Mouse (Mus musculus) C2C12 (cell line): Measurements from ENCODE around the gene Lrp4. TPM values are rescaled to one million over a fixed set of nuclear protein-coding genes. Genes with fewer than 3 reads are reported as not detected.

Experiments used
- H3K27me3 ChIP-seq: one replicate; pipeline ENCODE4 v1.6.1; 2011; ENCODE audit not compliant: control insufficient read depth, insufficient read depth, insufficient read length
- H3K36me3 ChIP-seq: one replicate; pipeline ENCODE4 v1.6.1; 2011; ENCODE audit not compliant: control insufficient read depth, insufficient read depth
- H3K4me3 ChIP-seq: one replicate; pipeline ENCODE4 v1.5.1; 2011; ENCODE audit warnings: mild to moderate bottlenecking, control low read depth; ENCODE audit not compliant: poor library complexity, insufficient read depth, severe bottlenecking
- H3K79me2 ChIP-seq: one replicate; pipeline ENCODE4 v1.6.1; 2011; ENCODE audit not compliant: control insufficient read depth, insufficient read depth
- H3K79me3 ChIP-seq: one replicate; pipeline ENCODE4 v1.6.1; 2011; ENCODE audit warnings: low read depth, control low read depth
- H3ac ChIP-seq: one replicate; pipeline ENCODE3; 2011; ENCODE audit warnings: low read depth; ENCODE audit not compliant: control insufficient read depth, insufficient read length
- CEBPB ChIP-seq: IDR thresholded peaks from one replicate; pipeline ENCODE4 v1.6.1; 2011; ENCODE audit warnings: low read depth, mild to moderate bottlenecking, control low read depth, moderate library complexity
- CTCF ChIP-seq: IDR thresholded peaks from one replicate; pipeline ENCODE4 v1.5.1; 2011; ENCODE audit not compliant: control insufficient read depth, insufficient read depth, insufficient read length
- FOSL1 ChIP-seq: IDR thresholded peaks from one replicate; pipeline ENCODE4 v1.8.0; 2011; ENCODE audit warnings: mild to moderate bottlenecking, low read length; ENCODE audit not compliant: poor library complexity, insufficient read depth, severe bottlenecking
- MAX ChIP-seq: IDR thresholded peaks from one replicate; pipeline ENCODE4 v1.6.1; 2011; ENCODE audit warnings: mild to moderate bottlenecking, control low read depth
- MYOD1 ChIP-seq: IDR thresholded peaks from one replicate; pipeline ENCODE4 v1.6.1; 2011; ENCODE audit warnings: low read depth; ENCODE audit not compliant: control insufficient read depth, insufficient read length
- MYOG ChIP-seq: IDR thresholded peaks from one replicate; pipeline ENCODE4 v1.6.1; 2011; ENCODE audit not compliant: control insufficient read depth, insufficient read length; ENCODE audit errors: extremely low read depth
- USF1 ChIP-seq: IDR thresholded peaks from one replicate; pipeline ENCODE4 v1.6.1; 2011; ENCODE audit warnings: low read depth, mild to moderate bottlenecking, control low read depth, moderate library complexity
- polyA plus RNA-seq: library from polyadenylated mRNA; unstranded; fragments of >200 nt; fragmentation: generic; extraction: Trizol; gene quantifications from one replicate; pipeline ENCODE4 v1.2.1, GENCODE M21; 2012; ENCODE audit warnings: missing spikeins

The Lrp4 gene
- polyA plus RNA-seq, 1 experiment: 5.6 TPM

DNA sequence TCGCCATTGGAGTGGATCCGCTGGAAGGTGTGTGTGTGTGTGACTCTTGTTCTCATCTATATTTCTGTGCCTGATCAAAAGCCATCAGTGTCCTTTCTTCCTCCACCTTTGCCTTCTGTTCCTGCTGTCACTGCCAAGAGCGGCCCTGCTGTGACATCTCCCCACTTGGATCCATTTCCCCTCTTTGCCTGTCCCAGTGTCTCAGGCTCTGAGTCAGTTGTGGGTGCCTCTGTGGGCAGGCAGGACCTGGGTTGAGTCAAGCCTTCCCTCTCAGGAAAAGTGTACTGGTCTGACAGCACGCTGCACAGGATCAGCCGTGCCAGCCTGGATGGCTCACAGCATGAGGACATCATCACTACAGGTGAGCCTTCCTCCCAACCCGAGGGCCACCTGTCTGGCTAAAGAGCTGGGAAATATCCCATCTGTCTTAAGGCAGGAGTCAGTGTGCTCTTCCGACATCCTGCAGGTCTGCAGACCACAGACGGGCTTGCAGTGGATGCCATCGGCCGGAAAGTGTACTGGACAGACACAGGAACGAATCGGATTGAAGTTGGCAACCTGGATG lies 34.8 kb downstream of the Lrp4 start:
- no peaks in the 10 kb centered on the region for H3K27me3 ChIP-seq
- H3K4me3 ChIP-seq: no peak overlapping the region
- H3K79me2 ChIP-seq: no peaks in the 10 kb centered on the region
- TF ChIP-seq MYOD1 (no peak), CTCF (no peak), USF1 (no peak), MYOG (no peak), MAX (no peak), CEBPB (no peak), FOSL1 (no peak)
- H3K79me3 ChIP-seq: no peaks in the 10 kb centered on the region
- no peaks in the 10 kb centered on the region for H3K36me3 ChIP-seq
- H3ac ChIP-seq: no peak overlapping the region

GRCm38 (mm10) chr2:91493981-91494380 lies 36.7 kb downstream of the Lrp4 start:
- Histone ChIP-seq H3K79me3 (no peaks in the 10 kb centered on the region), H3K4me3 (no peak overlapping the region), H3K27me3 (no peaks in the 10 kb centered on the region), H3K79me2 (no peaks in the 10 kb centered on the region), H3K36me3 (no peaks in the 10 kb centered on the region), H3ac (no peak overlapping the region)
- TF ChIP-seq FOSL1 (no peak), MYOD1 (no peak), CTCF (no peak), MYOG (no peak), CEBPB (no peak), USF1 (no peak), MAX (no peak)

GRCm38 (mm10) chr2:91498093-91498719 lies 40.9 kb downstream of the Lrp4 start:
- no peaks in the 10 kb centered on the region for H3K79me3 ChIP-seq
- no peaks in the 10 kb centered on the region for H3K36me3 ChIP-seq
- no peak overlapping the region for H3ac ChIP-seq
- TF ChIP-seq MYOD1 (no peak), USF1 (no peak), MYOG (no peak), FOSL1 (no peak), MAX (no peak), CEBPB (no peak), CTCF (no peak)
- H3K27me3 ChIP-seq: no peaks in the 10 kb centered on the region
- no peak overlapping the region for H3K4me3 ChIP-seq
- no peaks in the 10 kb centered on the region for H3K79me2 ChIP-seq

DNA sequence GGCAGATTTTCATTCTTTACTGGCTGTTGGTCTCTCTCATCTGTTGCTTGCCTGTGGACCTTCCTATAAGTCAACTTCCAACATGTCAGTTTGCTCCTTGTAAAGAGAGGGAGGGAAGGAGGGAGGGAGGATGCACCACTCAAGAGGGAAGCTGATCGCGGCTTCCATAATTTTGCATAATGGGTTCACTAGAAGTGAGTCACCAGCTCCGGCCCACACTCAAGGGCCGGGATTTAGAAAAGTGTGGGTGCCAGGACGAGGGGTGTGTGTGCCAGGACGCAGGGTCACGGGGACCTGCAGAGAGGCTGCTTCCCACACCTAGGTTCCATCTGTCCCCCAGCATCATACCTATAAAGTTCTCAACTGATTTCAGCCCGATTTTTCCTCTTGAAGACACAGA lies 50.8 kb downstream of the Lrp4 start:
- TF ChIP-seq FOSL1 (no peak), USF1 (no peak), CEBPB (no peak), MAX (no peak), MYOG (no peak), MYOD1 (no peak), CTCF (no peak)
- Histone ChIP-seq H3ac (no peak overlapping the region), H3K79me3 (no peaks in the 10 kb centered on the region), H3K36me3 (no peaks in the 10 kb centered on the region), H3K4me3 (no peak overlapping the region), H3K27me3 (no peaks in the 10 kb centered on the region), H3K79me2 (no peaks in the 10 kb centered on the region)

DNA sequence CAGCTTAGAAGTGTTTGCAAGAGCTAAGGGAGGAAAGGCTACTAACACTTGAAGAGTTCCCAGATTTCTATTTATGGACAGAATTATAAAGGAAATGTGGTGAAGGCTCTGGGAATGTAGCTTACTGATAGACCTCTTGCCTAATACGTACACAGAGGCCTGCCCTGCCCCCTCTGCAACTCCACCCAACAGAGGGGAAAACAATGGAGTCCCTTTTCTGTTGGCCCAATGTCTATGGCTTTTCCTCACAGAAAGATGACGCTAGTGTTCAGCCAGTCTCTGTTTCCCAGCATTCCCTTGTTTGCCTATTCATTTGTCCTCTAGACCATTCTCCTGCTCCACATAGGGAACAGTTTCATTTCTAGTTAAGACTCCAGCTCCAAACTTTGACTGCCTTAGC lies 59.9 kb downstream of the Lrp4 start:
- Histone ChIP-seq H3K79me2 (no peaks in the 10 kb centered on the region), H3ac (no peak overlapping the region), H3K4me3 (no peak overlapping the region), H3K79me3 (no peaks in the 10 kb centered on the region), H3K36me3 (no peaks in the 10 kb centered on the region), H3K27me3 (no peaks in the 10 kb centered on the region)
- TF ChIP-seq MYOD1 (no peak), MYOG (no peak), CEBPB (no peak), USF1 (no peak), MAX (no peak), CTCF (no peak), FOSL1 (no peak)
